Mouse (Mus musculus) urinary bladder, postnatal 36 days (tissue): ENCODE measurements around the gene Grcc10.

Source experiments
- DNase-seq, 2 experiments: peaks; one replicate each; pipeline ENCODE4 v3.0.0; 2022; ENCODE audit warnings: low spot score in 2 of 2, mixed read lengths in 1 of 2

The Grcc10 gene

DNA sequence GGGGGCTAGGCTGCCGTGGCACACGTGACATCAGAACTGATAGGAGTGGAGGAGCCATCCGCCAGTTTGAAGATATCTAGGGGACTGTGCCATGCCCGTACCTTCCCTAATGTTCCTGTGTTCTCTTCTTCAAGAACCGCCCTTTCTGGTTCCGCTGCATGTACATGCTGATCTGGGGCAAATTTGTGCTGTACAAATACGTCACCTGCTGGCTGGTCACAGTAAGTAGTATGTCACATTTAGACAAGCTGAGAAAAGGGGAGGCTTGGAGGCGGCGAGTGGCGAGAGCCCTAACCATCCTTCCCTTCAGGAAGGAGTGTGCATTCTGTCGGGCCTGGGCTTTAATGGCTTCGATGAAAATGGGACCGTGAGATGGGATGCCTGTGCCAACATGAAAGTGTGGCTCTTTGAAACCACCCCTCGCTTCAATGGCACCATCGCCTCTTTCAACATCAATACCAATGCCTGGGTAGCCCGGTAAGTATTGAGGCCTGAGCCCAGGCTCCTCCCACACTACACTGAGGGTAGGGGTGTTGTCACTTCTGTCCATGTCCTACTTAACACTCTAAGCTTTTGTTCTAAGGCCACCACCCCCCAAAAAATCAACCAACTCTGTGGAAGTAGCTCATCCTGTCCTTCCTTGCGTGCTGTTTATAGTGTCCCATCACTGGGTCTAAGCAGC is 38.9 kb downstream of the Grcc10 start:
- no peak for DNase-seq

DNA sequence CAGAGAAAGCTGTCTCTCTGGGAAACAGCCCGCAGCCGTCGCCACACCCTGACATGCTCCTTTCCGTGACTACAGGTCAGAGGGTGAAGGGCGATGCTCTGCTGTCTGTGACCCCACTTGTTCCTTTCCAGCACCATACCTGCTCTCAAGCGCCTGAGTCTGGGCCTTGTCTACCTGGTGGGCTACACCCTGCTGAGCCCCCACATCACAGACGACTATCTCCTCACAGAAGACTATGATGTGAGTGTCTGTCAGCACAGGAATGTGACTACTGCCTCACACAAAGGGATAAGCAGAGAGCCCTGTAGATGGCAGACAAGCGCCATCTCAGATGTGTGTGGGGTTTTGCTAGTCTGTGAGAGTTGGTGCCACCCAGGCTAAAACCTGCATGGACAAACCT is 39.8 kb downstream of the Grcc10 start:
- no peak for DNase-seq

- peak in 1 of 2 experiments; percentile 72 for DNase-seq
Measured at GRCm38 (mm10) chr6:124699962-124700610, 41.1 kb downstream of the Grcc10 start.

DNA sequence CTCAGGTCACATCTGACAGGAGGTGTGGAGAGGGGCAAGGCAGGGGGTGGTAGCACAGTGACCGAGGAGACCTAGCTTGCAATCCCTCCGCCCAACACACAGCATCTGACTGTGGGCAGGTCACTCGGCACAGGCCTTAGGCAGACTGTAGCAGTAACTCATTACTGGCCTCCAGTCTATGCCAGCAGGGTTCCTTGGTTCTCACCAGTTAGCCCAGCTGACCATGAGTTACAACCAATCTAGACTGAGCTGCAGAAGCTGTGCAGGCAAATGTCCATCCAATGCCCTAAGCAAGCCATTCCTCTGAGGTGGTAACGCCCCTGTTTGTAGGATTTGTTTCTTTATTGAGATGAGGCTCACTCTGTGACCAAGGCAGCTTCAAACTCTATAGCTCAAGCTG is 41.8 kb downstream of the Grcc10 start:
- DNase-seq = no peak

- no peak for DNase-seq
Measured at GRCm38 (mm10) chr6:124698751-124699150, 42.4 kb downstream of the Grcc10 start.

DNA sequence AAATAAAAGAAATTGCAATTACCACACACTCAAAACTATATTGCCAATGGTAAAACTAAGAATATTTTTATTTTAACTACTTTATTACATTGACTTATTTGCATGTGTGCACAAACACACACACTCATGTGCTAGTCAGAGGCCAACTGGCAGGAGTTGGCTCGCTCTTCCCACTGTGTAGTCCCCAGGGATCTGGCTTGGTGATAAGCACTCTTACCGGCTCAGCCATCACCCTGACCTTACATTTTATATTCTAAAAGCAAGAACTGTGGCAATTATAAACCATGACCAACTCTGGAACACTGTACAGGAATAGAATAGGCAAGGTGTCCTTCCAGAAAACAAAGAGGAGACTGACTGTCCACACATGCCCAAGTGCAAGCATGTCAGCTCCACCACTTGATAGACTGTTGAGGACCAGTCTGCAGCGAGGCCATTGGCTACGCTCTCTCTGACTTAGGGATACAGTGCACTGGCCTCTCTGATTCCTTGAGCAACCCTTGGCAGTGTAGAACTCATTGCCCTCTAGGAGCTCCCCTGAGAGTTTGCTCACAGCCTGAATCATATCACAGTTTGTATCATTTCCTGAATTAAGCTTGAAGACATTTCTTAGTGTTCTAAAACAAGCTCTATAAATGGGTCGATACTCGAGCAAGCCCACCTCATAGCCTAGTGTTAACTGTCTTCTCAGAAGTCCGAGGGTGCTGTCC is 44.6 kb downstream of the Grcc10 start:
- DNase-seq = no peak

DNA sequence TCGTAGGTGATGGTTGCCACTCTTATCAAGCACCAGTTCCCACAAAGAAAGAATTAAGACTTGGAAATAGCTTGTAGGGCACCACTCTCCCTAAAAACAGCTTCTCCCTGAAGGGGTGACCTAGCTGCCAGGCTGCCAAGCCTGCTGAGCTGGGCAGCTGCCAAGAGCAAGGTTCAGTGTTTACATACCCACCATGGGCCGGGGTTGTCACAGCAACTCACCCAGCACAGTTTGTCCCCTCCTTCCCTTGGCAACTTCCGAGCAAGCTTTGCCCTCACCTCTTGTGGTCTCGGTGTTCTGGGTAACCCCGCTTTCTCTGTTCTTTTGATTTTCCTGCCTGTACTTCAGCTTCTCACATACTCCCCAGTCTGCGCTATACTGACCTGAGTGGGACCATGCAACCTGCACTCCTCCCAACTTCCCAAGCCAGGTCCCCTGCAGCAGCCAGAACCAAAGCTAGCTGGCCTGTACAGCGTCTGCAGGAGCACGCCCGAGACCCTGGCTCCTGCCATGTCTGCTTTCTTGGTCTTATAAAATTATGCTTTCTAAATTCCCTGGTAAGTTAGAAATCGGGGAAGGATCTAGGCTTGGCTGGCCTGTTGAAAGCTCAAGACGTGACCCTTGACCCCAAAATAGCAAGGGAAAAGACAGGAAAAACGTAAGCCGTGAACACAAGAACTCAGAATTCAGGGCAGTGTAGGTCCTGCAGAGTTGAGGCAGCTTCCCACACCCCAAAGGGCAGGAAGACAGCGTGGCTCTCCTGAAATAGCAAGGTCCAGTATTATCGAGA is 46.8 kb downstream of the Grcc10 start:
- DNase-seq = peak; percentile 71 to 82

GRCm38 (mm10) chr6:124693243-124693981 is 47.8 kb downstream of the Grcc10 start:
- no peak for DNase-seq

GRCm38 (mm10) chr6:124690517-124690916 is 50.7 kb downstream of the Grcc10 start:
- no peak for DNase-seq
